Mouse (Mus musculus): ENCODE results near the gene Mpzl3.
A peak's percentile ranks its signal among the peaks of the same experiment; 100 is the strongest.

The Mpzl3 gene

GRCm38 (mm10) chr9:45103211-45103979 is 48.4 kb downstream of the Mpzl3 start:
- no peak for DNase-seq

- DNase-seq, result no peak
Observed at GRCm38 (mm10) chr9:45105596-45106374, 50.8 kb downstream of the Mpzl3 start.

- peak; percentile 81 for DNase-seq
Observed at GRCm38 (mm10) chr9:45115706-45116105, 60.7 kb downstream of the Mpzl3 start.

GRCm38 (mm10) chr9:45116819-45117218 is 61.8 kb downstream of the Mpzl3 start:
- DNase-seq, result no peak

GRCm38 (mm10) chr9:45117741-45118431 is 62.9 kb downstream of the Mpzl3 start, which contains the start of gene Scn2b:
Gene Scn2b, plus strand, starts transcription at chr9:45117782.
- peak; percentile 55 for DNase-seq

GRCm38 (mm10) chr9:45118552-45118951 is 63.6 kb downstream of the Mpzl3 start:
- DNase-seq, result no peak

GRCm38 (mm10) chr9:45119316-45119953 is 64.4 kb downstream of the Mpzl3 start:
- DNase-seq, result no peak

GRCm38 (mm10) chr9:45119954-45120530 is 65.1 kb downstream of the Mpzl3 start:
- no peak for DNase-seq

GRCm38 (mm10) chr9:45120567-45120966 is 65.6 kb downstream of the Mpzl3 start:
- DNase-seq, result no peak

GRCm38 (mm10) chr9:45121001-45121400 is 66.0 kb downstream of the Mpzl3 start:
- no peak for DNase-seq

GRCm38 (mm10) chr9:45121769-45122168 is 66.8 kb downstream of the Mpzl3 start:
- DNase-seq, result peak; percentile 84

- peak; percentile 32 for DNase-seq
Observed at GRCm38 (mm10) chr9:45122209-45122761, 67.3 kb downstream of the Mpzl3 start.

GRCm38 (mm10) chr9:45125211-45125610 is 70.2 kb downstream of the Mpzl3 start:
- no peak for DNase-seq

GRCm38 (mm10) chr9:45126941-45127340 is 72.0 kb downstream of the Mpzl3 start:
- no peak for DNase-seq
